22 mouse cellular contexts compared by ENCODE assay signal in the genomic region with DNA sequence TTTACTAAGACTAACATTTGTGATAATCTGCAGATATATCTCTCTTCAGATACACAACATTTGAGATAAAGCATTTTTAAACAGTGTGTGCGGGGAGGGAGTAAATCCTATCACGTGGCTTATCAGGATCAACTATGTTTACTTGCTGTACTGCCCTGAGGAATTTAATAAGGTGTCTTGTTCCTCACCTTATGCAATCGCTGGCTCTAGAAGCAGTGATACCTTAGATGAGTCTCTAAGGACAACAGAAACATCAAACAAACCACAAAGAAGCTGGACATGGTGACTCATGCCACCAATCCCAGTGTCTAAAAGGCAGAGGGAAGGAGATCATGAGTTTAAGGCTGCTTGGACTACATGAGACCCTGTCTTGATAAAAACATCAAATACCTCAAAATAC. TPM values are rescaled to one million over a fixed set of nuclear protein-coding genes. Genes with fewer than 3 reads are reported as not detected.
A peak's percentile ranks its signal among the peaks of the same experiment; 100 is the strongest.
DNase-seq lines count a peak whose midpoint lies in the region; ATAC-seq and TF ChIP-seq lines count a peak whose summit lies in the region.
"Had no signal": no experiment of that assay in that cellular context is flagged by ENCODE, and none has a peak within 500 bp of the region (broad histone marks: within the 10 kb centered on the region; RNA-seq: fewer than 3 reads in every experiment).

No protein-coding gene starts in this region.

- no peak overlapping the region; the same call in 1 of the 2 replicates for H3K4me2 ChIP-seq in CH12.LX (ENCODE audit: insufficient read depth, low read depth, poor library complexity, severe bottlenecking)
- H3K4me2 ChIP-seq: embryonic facial prominence, embryonic 15.5 days; forebrain, embryonic 12.5 days; heart, embryonic 13.5 days had no signal

- peaks cover 26 to 48% of the 10 kb centered on the region in 2 experiments for H3K36me3 ChIP-seq in CH12.LX (replicated peaks in 1 of 2; ENCODE audit: control insufficient read depth in 1 of 2, insufficient read depth in 1 of 2, low read length in 1 of 2)
- H3K36me3 ChIP-seq in midbrain, embryonic 10.5 days = peaks cover 63% of the 10 kb centered on the region

- H3K4me3 ChIP-seq in CH12.LX (replicated peaks in 1 of 3; ENCODE audit: low read depth in 2 of 3, low read length in 2 of 3, poor library complexity in 1 of 3) = no peak overlapping the region
- no peak overlapping the region for H3K4me3 ChIP-seq in embryonic fibroblast, embryonic 13.5 days (ENCODE audit: insufficient read depth, low read length)
- no peak overlapping the region for H3K4me3 ChIP-seq in midbrain, embryonic 10.5 days
- H3K4me3 ChIP-seq: embryonic facial prominence, embryonic 15.5 days; forebrain, embryonic 12.5 days; heart, embryonic 13.5 days had no signal

- peaks cover 82% of the 10 kb centered on the region for H3K79me2 ChIP-seq in CH12.LX (replicated peaks; ENCODE audit: control insufficient read depth, extremely low read depth, insufficient read depth, poor library complexity, severe bottlenecking)

- in situ Hi-C loops in CH12.LX (cut with MboI; ENCODE audit: low pct_ligation_motif_present, low pct_unique_long_range_greater_than_20kb, low sequenced_read_pairs) = loop anchor here (25.0 kb wide), 1 partner anchor 639 kb away; no protein-coding TSS in a partner anchor

- dilution Hi-C loops in CH12.LX (cut with MboI; ENCODE audit: extremely low pct_ligation_motif_present, extremely low pct_unique_long_range_greater_than_20kb, low sequenced_read_pairs) = no loop called here

- no peak for TF ChIP-seq RAD21 in CH12.LX (IDR thresholded peaks at IDR 0.05; ENCODE audit: low read depth, low read length)

- no peaks in the 10 kb centered on the region for H3K27me3 ChIP-seq in CH12.LX (replicated peaks)
- H3K27me3 ChIP-seq in midbrain, embryonic 10.5 days (ENCODE audit: low read depth, poor library complexity, severe bottlenecking) = no peaks in the 10 kb centered on the region
- H3K27me3 ChIP-seq: embryonic facial prominence, embryonic 15.5 days; forebrain, embryonic 12.5 days; heart, embryonic 13.5 days had no signal

- no peak overlapping the region for H3K9ac ChIP-seq in CH12.LX (ENCODE audit: insufficient read depth, low read depth)
- H3K9ac ChIP-seq: embryonic facial prominence, embryonic 15.5 days; forebrain, embryonic 12.5 days; forebrain, postnatal 0 days; heart, embryonic 13.5 days had no signal

- no peak for TF ChIP-seq CTCF in CH12.LX (conservative IDR thresholded peaks at IDR 0.05 in 1 of 2, IDR thresholded peaks at IDR 0.05 in 1 of 2; ENCODE audit: low read depth in 2 of 2, low read length in 2 of 2)
- no peak for TF ChIP-seq CTCF in embryonic fibroblast, embryonic 13.5 days (IDR thresholded peaks at IDR 0.05; ENCODE audit: borderline replicate concordance, insufficient read depth, low read length)

- peaks cover 13 to 77% of the 10 kb centered on the region in 2 experiments for H3K4me1 ChIP-seq in CH12.LX (ENCODE audit: control insufficient read depth in 1 of 2, insufficient read depth in 2 of 2)
- peaks cover 9% of the 10 kb centered on the region for H3K4me1 ChIP-seq in embryonic fibroblast, embryonic 13.5 days (ENCODE audit: control insufficient read depth, insufficient read depth, low read length)
- H3K4me1 ChIP-seq in midbrain, embryonic 10.5 days = peaks cover 47% of the 10 kb centered on the region

- peak; percentile 59 for DNase-seq in gastrocnemius, adult 18-20 months (ENCODE audit: low spot score)
- DNase-seq in gastrocnemius, postnatal 14 days = no peak
- peak; percentile 44 for DNase-seq in 3134 (ENCODE audit: extremely low read depth, insufficient read length, low spot score)
- DNase-seq in CH12.LX (ENCODE audit: extremely low read depth) = no peak
- no peak for DNase-seq in midbrain, embryonic 10.5 days (ENCODE audit: low spot score)
- DNase-seq in liver = no peak
- DNase-seq: adrenal gland, postnatal 10 days; cerebellum, adult 11 months; cerebellum, adult 8-10 months; cerebellum, postnatal 14 days; embryo, embryonic 11 days; forebrain, postnatal 0 days; gastrocnemius, postnatal 10 days; heart, postnatal 36 days; kidney, adult 11 months had no signal

- WGBS in midbrain, embryonic 10.5 days = 91% methylated on average over 3 of the region's 3 CpGs

- no peak for ATAC-seq in activated CD4-positive, CD25-positive, alpha-beta regulatory T cell, adult 4 months
- ATAC-seq: CD4-positive, CD25-positive, alpha-beta regulatory T cell, adult 4 months; forebrain, postnatal 0 days; hindbrain, embryonic 16.5 days had no signal

- no peak for TF ChIP-seq EP300 in CH12.LX (IDR thresholded peaks at IDR 0.05; ENCODE audit: low read length)

- no peaks in the 10 kb centered on the region for H3K9me3 ChIP-seq in CH12.LX (replicated peaks; ENCODE audit: low read length)
- no peaks in the 10 kb centered on the region for H3K9me3 ChIP-seq in midbrain, embryonic 10.5 days (replicated peaks)
- H3K9me3 ChIP-seq: embryonic facial prominence, embryonic 15.5 days; forebrain, embryonic 12.5 days; heart, embryonic 13.5 days had no signal

- intact Hi-C loops in gastrocnemius, postnatal 14 days (cut with DNase I; ENCODE audit: low total_unique reads) = loop anchor here (10.0 kb wide), 1 partner anchor 62 kb away; no protein-coding TSS in a partner anchor

- H3K27ac ChIP-seq in CH12.LX (ENCODE audit: insufficient read depth, low read depth) = peak overlapping the region; percentile 15; the same call in 1 of the 2 replicates
- 0 out of 2 replicates have a peak overlapping the region, but pooled peaks have one; percentile 9 for H3K27ac ChIP-seq in embryonic fibroblast, embryonic 13.5 days (ENCODE audit: insufficient read depth, low read length)
- no peak overlapping the region for H3K27ac ChIP-seq in midbrain, embryonic 10.5 days (replicated peaks)
- H3K27ac ChIP-seq: embryonic facial prominence, embryonic 15.5 days; forebrain, embryonic 12.5 days; heart, embryonic 13.5 days had no signal

- no peak for TF ChIP-seq POLR2A in CH12.LX (IDR thresholded peaks at IDR 0.05; ENCODE audit: low read depth, low read length)
- TF ChIP-seq POLR2A in embryonic fibroblast, embryonic 13.5 days (IDR thresholded peaks at IDR 0.05; ENCODE audit: low read depth, low read length) = no peak

TF ChIP-seq in CH12.LX, 34 proteins besides CTCF, POLR2A, EP300 and RAD21:
- no peak for TF ChIP-seq ZKSCAN1 (IDR thresholded peaks at IDR 0.05; ENCODE audit: borderline replicate concordance, low read depth, low read length)
- TF ChIP-seq MYC (IDR thresholded peaks at IDR 0.05; ENCODE audit: low read depth, low read length) = no peak
- TF ChIP-seq MAFK (IDR thresholded peaks at IDR 0.05; ENCODE audit: insufficient replicate concordance, low read length) = no peak
- no peak for TF ChIP-seq ELF1 (IDR thresholded peaks at IDR 0.05; ENCODE audit: low read depth, low read length)
- TF ChIP-seq MAX (IDR thresholded peaks at IDR 0.05; ENCODE audit: low read length) = no peak
- no peak for TF ChIP-seq SMC3 (IDR thresholded peaks at IDR 0.05; ENCODE audit: low read depth, low read length)
- TF ChIP-seq NELFE (IDR thresholded peaks at IDR 0.05; ENCODE audit: low read depth, low read length) = no peak
- TF ChIP-seq UBTF (IDR thresholded peaks at IDR 0.05; ENCODE audit: low read depth, low read length) = no peak
- TF ChIP-seq E2F4 (IDR thresholded peaks at IDR 0.05; ENCODE audit: insufficient replicate concordance, low read depth, low read length) = no peak
- TF ChIP-seq TBP (conservative IDR thresholded peaks at IDR 0.05; ENCODE audit: low read depth, low read length) = no peak
- no peak for TF ChIP-seq ZMIZ1 (IDR thresholded peaks at IDR 0.05; ENCODE audit: low read depth, low read length)
- TF ChIP-seq CHD1 (IDR thresholded peaks at IDR 0.05; ENCODE audit: low read depth, low read length) = no peak
- TF ChIP-seq GABPA (IDR thresholded peaks at IDR 0.05; ENCODE audit: insufficient replicate concordance, low read depth, low read length) = no peak
- no peak for TF ChIP-seq USF1 (IDR thresholded peaks at IDR 0.05; ENCODE audit: low read depth, low read length)
- no peak for TF ChIP-seq POLR2AphosphoS2 (IDR thresholded peaks at IDR 0.05; ENCODE audit: low read depth, low read length)
- TF ChIP-seq MEF2A (IDR thresholded peaks at IDR 0.05; ENCODE audit: borderline replicate concordance, low read depth, low read length) = no peak
- no peak for TF ChIP-seq SIN3A (IDR thresholded peaks at IDR 0.05; ENCODE audit: low read length)
- no peak for TF ChIP-seq CHD2 (IDR thresholded peaks at IDR 0.05; ENCODE audit: low read length)
- TF ChIP-seq PAX5 (IDR thresholded peaks at IDR 0.05; ENCODE audit: low read length) = no peak
TF ChIP-seq in CH12.LX: peak in this region for 0.

RNA-seq across cellular contexts. Expression of gene Kmt2e, which starts 11.2 kb away (rescaled TPM):
- 10 to 100 TPM; 20.3 to 28.3 TPM for total RNA-seq in gastrocnemius, adult 18-20 months (2021)
- total RNA-seq in gastrocnemius, postnatal 14 days (2021) = 10 to 100 TPM; 25.2 to 27.1 TPM
- total RNA-seq in CH12.LX (2012; rRNA removed) (21.2 and 21.3 TPM in 2 replicates), CH12.LX (2014; rRNA removed) (7.2 and 10.2 TPM in 2 replicates)
- 24.6 and 29.7 TPM in 2 replicates for polyA plus RNA-seq in CH12.LX (2012; ENCODE audit: insufficient read length, low read depth)
- polyA plus RNA-seq in embryonic fibroblast, embryonic 13.5 days (2011; ENCODE audit: insufficient read length, low read depth, missing spikeins) = 52.4 and 71.8 TPM in 2 replicates
- polyA plus RNA-seq in midbrain, embryonic 10.5 days (2016; fragmentation: Nextera tagmentation; extraction: Ambion mirVana) = 86.6 and 101 TPM in 2 replicates
- 100 to 1,000 TPM; 171 to 206 TPM for polyA plus RNA-seq in activated CD4-positive, CD25-positive, alpha-beta regulatory T cell, adult 4 months (2017; shearing (Covaris generic))

Comparison
In these comparisons a context has a peak if more than half of its experiments do, and no peak if none do; other contexts are left out.
1. DNase-seq: peak in gastrocnemius, adult 18-20 months (single experiment) and 3134 (single experiment); none in gastrocnemius, postnatal 14 days (single experiment), CH12.LX (single experiment), midbrain, embryonic 10.5 days (single experiment) and liver (single experiment).